Mouse (Mus musculus) layer of hippocampus, adult 2 months (tissue): ENCODE results near the gene Hsp90b1. TPM values are rescaled to one million over a fixed set of nuclear protein-coding genes. Genes with fewer than 3 reads are reported as not detected.

ENCODE experiments used
- DNase-seq, 2 experiments: peaks; one replicate each; pipeline ENCODE4 v3.0.0; 2022; ENCODE audit warnings: low spot score in 2 of 2
- H3K27ac ChIP-seq: fragments of 200-600 bp; 2 replicates; pipeline ENCODE4 v1.8.1; 2022
- H3K4me3 ChIP-seq: fragments of 200-600 bp; 2 replicates; pipeline ENCODE4 v1.8.1; 2022; ENCODE audit warnings: mild to moderate bottlenecking
- CTCF ChIP-seq: fragments of 200-600 bp; conservative IDR thresholded peaks from 2 replicates; pipeline ENCODE4 v1.8.1; 2022; ENCODE audit warnings: antibody characterized with exemption, mild to moderate bottlenecking, moderate library complexity
- long read RNA-seq, 2 experiments: library from polyadenylated mRNA; stranded (forward); transcript quantifications; one replicate each; pipeline ENCODE4 v2.0.0; 2021; ENCODE audit warnings: borderline mapping rate in 2 of 2
- total RNA-seq, 2 experiments: library from RNA; stranded (reverse); gene quantifications; 2 replicates each; pipeline ENCODE4 v1.2.3; 2021

The Hsp90b1 gene
- 100 to 1,000 TPM; 306 to 337 TPM for total RNA-seq
- long read RNA-seq, experiment 1, transcript Hsp90b1-201 (18 exons, 2,825 nt): major isoform, 129 of 171 reads
- long read RNA-seq, experiment 1, partial matches to known transcripts: 30 of 171 reads
- long read RNA-seq, experiment 1, other reads (novel, unspliced or antisense): 12 of 171 reads
- long read RNA-seq, experiment 2, transcript Hsp90b1-201 (18 exons, 2,825 nt): major isoform, 208 of 266 reads
- long read RNA-seq, experiment 2, partial matches to known transcripts: 39 of 266 reads
- long read RNA-seq, experiment 2, other reads (novel, unspliced or antisense): 19 of 266 reads

- no peak for TF ChIP-seq CTCF
Observed at GRCm38 (mm10) chr10:86705318-86705921, at the start of gene Hsp90b1, which contains the start of gene Ttc41. TSS of gene Hsp90b1 (minus strand) at chr10:86705509. TSS of gene Ttc41 (plus strand) at chr10:86705811.

GRCm38 (mm10) chr10:86744306-86744705, 39.0 kb upstream of the Hsp90b1 start:
- H3K27ac ChIP-seq: no peak overlapping the region
- TF ChIP-seq CTCF: no peak
- no peak overlapping the region for H3K4me3 ChIP-seq
- no peak for DNase-seq

More at GRCm38 (mm10) chr10:86705318-86705921, at the start of gene Hsp90b1, which contains the start of gene Ttc41:
- Histone ChIP-seq H3K4me3 (peak within 1 kb of the TSS; percentile 84), H3K27ac (peak within 1 kb of the TSS; percentile 98)
- DNase-seq: peak; percentile 98 to 100

DNA sequence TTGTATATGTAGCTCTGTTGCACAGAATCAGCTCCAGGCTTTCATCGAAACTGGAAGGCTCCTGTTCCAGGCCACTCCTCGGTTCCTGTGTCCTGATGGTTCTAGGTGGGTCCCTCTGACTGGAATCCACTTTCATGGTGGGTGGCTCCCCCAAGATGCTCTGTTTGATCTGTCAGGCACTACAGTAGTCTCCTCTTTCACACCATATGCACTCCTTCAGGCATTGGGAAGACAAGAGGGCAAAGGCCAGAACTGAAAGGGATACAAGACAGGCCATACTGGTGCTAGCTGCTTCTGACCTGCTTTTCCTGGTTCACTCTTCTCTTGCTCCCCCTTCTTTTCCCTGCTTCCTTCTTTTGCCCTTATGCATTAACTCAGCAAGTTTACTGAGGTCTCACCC, 37.6 kb upstream of the Hsp90b1 start:
- Histone ChIP-seq H3K27ac (no peak overlapping the region), H3K4me3 (no peak overlapping the region)
- TF ChIP-seq CTCF: no peak
- no peak for DNase-seq

GRCm38 (mm10) chr10:86735036-86735435, 29.7 kb upstream of the Hsp90b1 start:
- no peak for DNase-seq
- TF ChIP-seq CTCF: peak; percentile 59
- no peak overlapping the region for H3K4me3 ChIP-seq
- no peak overlapping the region for H3K27ac ChIP-seq

DNA sequence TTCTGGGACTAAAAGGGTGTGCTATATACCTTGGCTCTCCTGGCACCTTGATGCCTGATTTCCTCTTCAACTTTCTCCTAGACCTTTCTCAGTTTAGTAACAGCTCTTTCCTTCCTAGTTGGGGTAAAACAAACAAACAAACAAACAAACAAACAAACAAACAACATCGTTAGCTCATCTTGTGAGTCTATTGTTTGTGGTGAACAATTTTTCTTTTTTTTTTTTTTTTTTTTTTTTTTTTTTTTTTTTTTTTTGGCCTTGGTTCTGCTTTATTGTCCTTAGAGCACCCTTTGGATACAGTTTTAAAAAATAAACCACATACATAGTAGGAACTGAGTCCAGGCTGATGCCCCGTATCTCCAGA, 26.2 kb upstream of the Hsp90b1 start:
- H3K27ac ChIP-seq: no peak overlapping the region
- TF ChIP-seq CTCF: no peak
- H3K4me3 ChIP-seq: no peak overlapping the region
- DNase-seq: no peak

DNA sequence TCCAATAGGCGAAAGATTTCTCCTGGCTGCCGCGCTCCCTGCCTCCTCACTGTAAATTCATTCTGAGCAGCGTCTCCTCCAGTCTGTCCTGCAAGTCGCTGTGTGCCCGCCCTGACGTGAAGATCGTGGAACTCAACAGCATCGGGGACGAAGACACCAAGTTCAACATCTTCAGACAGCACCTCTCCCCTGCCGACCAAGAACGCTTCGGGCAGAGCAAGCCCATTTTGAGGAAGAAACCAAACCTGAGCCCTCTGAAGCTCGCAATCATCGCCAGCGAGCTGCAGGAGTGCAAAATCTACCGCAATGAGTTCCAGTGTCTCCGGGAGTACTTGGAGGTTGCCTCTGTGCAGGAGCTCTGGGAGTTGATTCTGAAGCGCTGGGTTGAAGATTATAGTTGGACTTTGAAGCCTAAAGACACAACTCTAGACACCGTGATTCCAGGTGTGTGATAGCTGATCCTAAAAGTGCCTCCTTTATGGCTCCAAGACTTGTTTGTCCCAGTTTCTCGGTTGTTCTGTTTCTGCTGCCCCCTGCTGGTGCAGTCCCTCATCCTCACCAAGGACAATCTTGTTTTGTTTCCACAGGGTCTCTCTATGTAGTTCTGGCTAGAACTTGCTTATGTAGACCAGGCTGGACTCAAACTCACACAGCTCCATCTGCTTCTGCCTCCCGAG, 25.7 kb upstream of the Hsp90b1 start:
- Histone ChIP-seq H3K4me3 (peak overlapping the region; percentile 60), H3K27ac (peak overlapping the region; percentile 70; the same call in 1 of the 2 replicates)
- TF ChIP-seq CTCF: peak; percentile 91
- DNase-seq: peak; percentile 71 to 90

GRCm38 (mm10) chr10:86728176-86728575, 22.9 kb upstream of the Hsp90b1 start:
- TF ChIP-seq CTCF: no peak
- peak overlapping the region; percentile 32; the same call in 1 of the 2 replicates for H3K27ac ChIP-seq
- no peak for DNase-seq

GRCm38 (mm10) chr10:86727548-86727980, 22.3 kb upstream of the Hsp90b1 start:
- H3K4me3 ChIP-seq: peak overlapping the region; percentile 45
- H3K27ac ChIP-seq: peak overlapping the region; percentile 32
- no peak for TF ChIP-seq CTCF
- no peak for DNase-seq

More at GRCm38 (mm10) chr10:86728176-86728575, 22.9 kb upstream of the Hsp90b1 start:
- H3K4me3 ChIP-seq: no peak overlapping the region

- no peak for DNase-seq
- no peak for TF ChIP-seq CTCF
- Histone ChIP-seq H3K4me3 (no peak overlapping the region), H3K27ac (no peak overlapping the region)
Observed at GRCm38 (mm10) chr10:86712156-86712555, 6.8 kb upstream of the Hsp90b1 start.

DNA sequence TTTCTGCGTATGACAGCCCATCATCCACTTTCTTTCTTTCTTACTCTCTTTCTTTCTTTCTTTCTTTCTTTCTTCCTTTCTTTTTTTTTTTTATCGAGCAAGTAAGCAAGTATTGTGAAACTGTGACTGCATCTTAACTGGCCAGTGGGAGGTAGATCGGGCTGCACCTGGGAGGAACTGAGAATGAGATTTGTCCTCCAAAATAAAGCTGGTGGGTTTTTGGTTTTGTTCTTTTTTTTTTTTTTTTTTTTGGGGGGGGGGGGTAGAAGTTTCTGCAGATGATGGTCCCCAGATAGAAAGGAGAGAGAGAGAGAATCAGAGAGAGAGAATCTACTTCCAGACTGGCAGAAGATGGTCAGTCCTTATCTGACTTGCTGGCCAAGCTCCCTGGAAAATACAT, 1.8 kb upstream of the Hsp90b1 start:
- Histone ChIP-seq H3K4me3 (no peak overlapping the region), H3K27ac (peak overlapping the region; percentile 98)
- DNase-seq: no peak
- TF ChIP-seq CTCF: no peak

- TF ChIP-seq CTCF: no peak
- Histone ChIP-seq H3K27ac (peak overlapping the region; percentile 98), H3K4me3 (peak overlapping the region; percentile 84)
- peak in 1 of 2 experiments; percentile 70 for DNase-seq
Observed at GRCm38 (mm10) chr10:86705922-86706752, 828 bp upstream of the Hsp90b1 start.

GRCm38 (mm10) chr10:86704589-86705191, 619 bp downstream of the Hsp90b1 start:
- peak in 1 of 2 experiments; percentile 39 for DNase-seq
- Histone ChIP-seq H3K4me3 (peak overlapping the region; percentile 84), H3K27ac (peak overlapping the region; percentile 98)
- no peak for TF ChIP-seq CTCF
